Mouse (Mus musculus) granulocyte monocyte progenitor cell, adult 5-6 weeks (primary cell): Measurements from ENCODE around the gene E330014E10Rik. TPM values are rescaled to one million over a fixed set of nuclear protein-coding genes. Genes with fewer than 3 reads are reported as not detected.
"Not testable (repeated sequence)": the region's sequence is repeated elsewhere in the genome, so short reads cannot be mapped to it uniquely, and the experiment has no call there.

Experiments
- ATAC-seq: replicated peaks from 2 replicates; pipeline ENCODE4 v1.8.0; 2016; ENCODE audit warnings: mild to moderate bottlenecking, moderate TSS enrichment, inconsistent platforms; ENCODE audit not compliant: poor library complexity, severe bottlenecking
- total RNA-seq, 2 experiments: library from RNA; stranded (forward) in 1 of 2; stranded (reverse) in 1 of 2; fragments of 200-712, 200-1000 nt in 1 of 2; fragments of >200 nt in 1 of 2; fragmentation: Nextera tagmentation in 1 of 2; gene quantifications; 2 replicates each; pipeline ENCODE4 v1.2.3; 2014 to 2017

E330014E10Rik gene
- total RNA-seq (2014; fragmentation: Nextera tagmentation) (not detected in 2 replicates), total RNA-seq (2017) (not detected in 2 replicates)

DNA sequence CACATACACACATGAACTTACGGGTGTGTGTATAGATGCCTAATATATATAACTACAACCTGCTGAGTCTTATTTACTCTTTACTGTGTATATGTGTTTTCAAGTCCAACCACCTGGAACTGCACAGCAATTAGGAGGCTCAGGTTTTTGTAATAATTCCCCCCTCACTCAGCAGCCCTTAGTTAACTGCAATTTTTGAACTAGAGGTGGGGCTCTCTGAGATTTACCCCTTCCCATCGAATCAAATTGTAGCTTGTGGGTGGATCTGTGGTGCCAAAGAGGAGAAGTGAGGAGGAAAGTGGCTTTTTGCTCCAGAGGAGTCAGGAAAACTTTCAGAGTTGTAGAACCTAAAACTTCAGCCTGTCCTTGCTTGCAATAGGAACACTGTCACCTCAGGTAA is at the start of gene E330014E10Rik:
E330014E10Rik (plus strand) TSS at position 301 of the 400 bp plus-strand sequence.
- ATAC-seq: not testable (repeated sequence)

DNA sequence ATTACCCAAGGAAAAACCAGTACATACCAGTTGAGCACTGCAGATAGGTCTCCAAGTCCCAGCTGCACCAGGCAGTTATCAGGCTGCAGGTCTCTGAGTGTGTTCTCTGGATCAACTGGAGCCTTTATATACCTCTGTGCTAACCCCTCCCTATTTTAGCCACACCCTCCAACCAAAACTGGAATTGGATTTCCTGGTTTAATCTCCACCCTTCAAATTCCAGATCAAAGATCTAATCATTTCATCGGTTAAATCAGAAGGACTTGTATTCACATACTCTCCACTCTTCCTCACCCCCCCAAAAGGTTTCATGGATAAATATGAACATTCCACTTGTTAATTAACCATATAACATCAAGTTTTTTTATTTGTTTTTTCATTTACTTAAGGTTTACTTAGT is 39.7 kb upstream of the E330014E10Rik start, which contains the start of gene Gm7978:
Gm7978 (minus strand) TSS at position 101 of the 400 bp plus-strand sequence.
- not testable (repeated sequence) for ATAC-seq

DNA sequence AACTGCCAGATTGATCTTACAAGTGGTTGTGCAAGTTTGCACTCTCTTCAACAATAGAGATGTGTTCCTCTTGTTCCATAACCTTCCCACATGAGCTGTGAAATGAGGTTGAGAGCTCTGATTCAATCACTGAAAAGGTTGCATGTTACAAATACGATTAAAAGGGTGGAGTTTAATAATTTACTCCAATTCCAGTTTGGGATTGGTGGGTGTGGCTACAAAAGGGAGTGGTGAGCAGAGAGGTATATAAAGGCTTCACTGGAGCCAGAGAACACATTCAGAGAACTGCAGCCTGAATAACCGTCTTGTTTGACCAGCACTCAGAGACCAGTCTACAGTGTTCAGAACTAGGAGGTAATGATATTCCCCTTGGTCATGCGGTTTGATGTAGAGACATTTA is 34.1 kb upstream of the E330014E10Rik start, which contains the start of gene Gm7982:
Gm7982 (plus strand) TSS at position 301 of the 400 bp plus-strand sequence.
- ATAC-seq: not testable (repeated sequence)

- ATAC-seq: not testable (repeated sequence)
These were observed 35.1 kb downstream of the E330014E10Rik start for GRCm38 (mm10) chr5:95810841-95811240.

- ATAC-seq: no peak
These were observed 60.8 kb downstream of the E330014E10Rik start for GRCm38 (mm10) chr5:95836580-95836979.

DNA sequence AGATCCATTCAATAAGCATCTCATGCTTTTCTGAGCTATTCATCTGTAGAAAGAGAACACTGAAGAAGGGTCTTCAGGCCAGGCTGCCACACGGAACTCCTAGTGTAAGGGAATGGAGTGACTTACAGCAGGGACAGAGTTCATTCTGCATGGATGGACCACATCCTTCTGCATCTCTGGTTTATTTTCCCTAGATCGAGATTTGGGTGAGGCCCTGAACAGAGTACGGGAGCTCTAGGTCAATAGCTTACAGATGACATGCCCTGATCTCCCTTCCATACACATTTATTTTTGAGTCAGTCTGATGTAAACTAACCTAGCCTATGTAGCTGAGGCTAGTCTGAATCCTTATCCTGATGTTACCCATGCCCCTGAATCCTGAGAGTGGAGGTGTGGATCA is 78.2 kb downstream of the E330014E10Rik start:
- ATAC-seq: no peak

Other genes starting within 250 kb of the E330014E10Rik start
- not detected in 2 replicates for gene Gm7971, start 181.1 kb upstream of the E330014E10Rik start, total RNA-seq (2014; fragmentation: Nextera tagmentation)
- not detected in 2 replicates for gene Gm7971, start 181.1 kb upstream of the E330014E10Rik start, total RNA-seq (2017)
- gene Gm7978, start 39.8 kb upstream of the E330014E10Rik start, total RNA-seq (2014; fragmentation: Nextera tagmentation): not detected in 2 replicates
- gene Gm7978, start 39.8 kb upstream of the E330014E10Rik start, total RNA-seq (2017): not detected in 2 replicates
- gene Gm7982, start 34.0 kb upstream of the E330014E10Rik start, total RNA-seq (2014; fragmentation: Nextera tagmentation): not detected in 2 replicates
- not detected in 2 replicates for gene Gm7982, start 34.0 kb upstream of the E330014E10Rik start, total RNA-seq (2017)
- not detected in 2 replicates for gene Cxcl13, start 181.0 kb downstream of the E330014E10Rik start, total RNA-seq (2014; fragmentation: Nextera tagmentation)
- gene Cxcl13, start 181.0 kb downstream of the E330014E10Rik start, total RNA-seq (2017): not detected in 2 replicates